Mouse (Mus musculus) heart, embryonic 13.5 days (tissue): ENCODE measurements around the gene Afap1. TPM values are rescaled to one million over a fixed set of nuclear protein-coding genes. Genes with fewer than 3 reads are reported as not detected.
A peak's percentile ranks its signal among the peaks of the same experiment; 100 is the strongest.

Experiments used
- ATAC-seq: fragments of 200-750 bp; cut with Nextera tagmentation; 2 replicates; pipeline ENCODE4 v1.8.0; 2017; ENCODE audit warnings: moderate TSS enrichment; ENCODE audit not compliant: insufficient number of reproducible peaks, low FRiP score, low TSS enrichment; ENCODE audit errors: extremely low read depth
- H3K27ac ChIP-seq: fragments of 300-500 bp; sonication (generic); replicated peaks from 2 replicates; pipeline ENCODE4 v1.5.1; 2015; ENCODE audit warnings: moderate library complexity, mild to moderate bottlenecking, inconsistent platforms
- H3K27me3 ChIP-seq: fragments of 300-500 bp; sonication (generic); replicated peaks from 2 replicates; pipeline ENCODE4 v1.6.1; 2015; ENCODE audit warnings: mild to moderate bottlenecking, inconsistent platforms
- H3K36me3 ChIP-seq: fragments of 300-500 bp; sonication (generic); 2 replicates; pipeline ENCODE4 v1.6.1; 2015; ENCODE audit warnings: mild to moderate bottlenecking, inconsistent platforms
- H3K4me1 ChIP-seq: fragments of 300-500 bp; sonication (generic); 2 replicates; pipeline ENCODE4 v1.6.1; 2015; ENCODE audit warnings: inconsistent platforms
- H3K4me2 ChIP-seq: fragments of 300-500 bp; sonication (generic); 2 replicates; pipeline ENCODE4 v1.6.1; 2015; ENCODE audit warnings: inconsistent platforms, mild to moderate bottlenecking, moderate library complexity
- H3K4me3 ChIP-seq: fragments of 300-500 bp; sonication (generic); 2 replicates; pipeline ENCODE4 v1.5.1; 2015; ENCODE audit warnings: moderate library complexity, mild to moderate bottlenecking, inconsistent platforms
- H3K9ac ChIP-seq: fragments of 300-500 bp; sonication (generic); 2 replicates; pipeline ENCODE4 v1.6.1; 2015; ENCODE audit warnings: inconsistent platforms, mild to moderate bottlenecking, moderate library complexity
- H3K9me3 ChIP-seq: fragments of 300-500 bp; sonication (generic); 2 replicates; pipeline ENCODE4 v1.6.1; 2016; ENCODE audit warnings: inconsistent platforms
- WGBS: fragments of 180-500 bp; shearing (Covaris S2); methylation state at CpG from one replicate; pipeline ENCODE4 v1.1.7; 2015; ENCODE audit warnings: mixed read lengths; 5-methylcytosine and 5-hydroxymethylcytosine counted together
- polyA plus RNA-seq: library from polyadenylated mRNA; unstranded; fragments of >200 nt; fragmentation: Nextera tagmentation; extraction: Ambion mirVana; gene quantifications from 2 replicates; pipeline ENCODE4 v1.2.1, GENCODE M21; 2015

The Afap1 gene
- polyA plus RNA-seq, 1 experiment from 2014 or later, result 26.9 TPM

DNA sequence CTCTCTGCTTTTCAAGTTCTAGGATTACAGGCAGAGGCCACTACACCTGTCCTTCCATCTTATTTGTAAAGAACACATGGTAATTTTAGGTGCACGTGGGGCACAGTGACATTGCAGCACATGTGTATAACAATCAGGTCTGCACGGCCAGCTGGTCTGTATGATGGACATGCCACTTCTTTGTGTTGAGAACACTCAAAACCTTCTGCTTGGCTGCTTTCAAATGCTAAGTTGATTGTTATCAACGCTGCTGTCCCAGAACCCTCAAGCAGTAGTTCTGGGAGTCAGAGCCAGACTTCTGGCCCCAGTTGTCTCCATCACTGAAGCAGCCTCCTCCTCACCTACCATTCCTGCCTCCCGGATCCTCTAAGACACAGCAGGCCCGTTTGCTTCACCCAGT is 23.5 kb downstream of the Afap1 start:
- peak overlapping the region; percentile 31; the same call in 1 of the 2 replicates for H3K27ac ChIP-seq
- no peak for ATAC-seq
- no peaks in the 10 kb centered on the region for H3K9me3 ChIP-seq
- H3K4me3 ChIP-seq, result no peak overlapping the region
- WGBS, result 55% methylated on average over 5 of the region's 5 CpGs
- H3K4me1 ChIP-seq, result peaks cover 79% of the 10 kb centered on the region
- no peaks in the 10 kb centered on the region for H3K27me3 ChIP-seq
- no peak overlapping the region for H3K9ac ChIP-seq
- H3K36me3 ChIP-seq, result peaks cover 15% of the 10 kb centered on the region
- H3K4me2 ChIP-seq, result no peak overlapping the region

DNA sequence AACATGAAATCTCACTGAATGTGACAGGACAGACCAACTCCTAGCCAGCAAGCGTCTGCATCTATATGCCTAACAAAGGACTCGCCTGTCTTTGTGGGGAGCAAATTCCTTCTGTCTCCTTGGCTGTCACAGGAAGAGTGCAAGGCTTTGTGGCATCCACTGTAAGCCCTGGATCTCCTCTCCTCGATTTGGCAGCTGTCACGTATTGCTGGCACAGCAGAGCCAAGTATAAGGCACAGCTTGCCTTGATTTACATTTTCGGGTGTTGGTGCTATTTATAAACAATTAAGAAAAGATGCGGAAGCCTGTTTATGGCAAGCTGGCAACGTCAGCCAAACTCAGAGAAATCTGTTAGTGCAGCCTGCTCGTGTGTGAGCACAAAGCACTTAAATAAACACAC is 25.3 kb downstream of the Afap1 start:
- H3K4me2 ChIP-seq, result peak overlapping the region; percentile 33; the same call in 1 of the 2 replicates
- H3K27ac ChIP-seq, result peak overlapping the region; percentile 99
- 16% methylated on average over 8 of the region's 8 CpGs for WGBS
- peaks cover 97% of the 10 kb centered on the region for H3K4me1 ChIP-seq
- H3K27me3 ChIP-seq, result no peaks in the 10 kb centered on the region
- H3K4me3 ChIP-seq, result no peak overlapping the region
- ATAC-seq, result no peak
- peaks cover 2% of the 10 kb centered on the region; the same call in 1 of the 2 replicates for H3K36me3 ChIP-seq
- no peaks in the 10 kb centered on the region for H3K9me3 ChIP-seq
- peak overlapping the region; percentile 67 for H3K9ac ChIP-seq

DNA sequence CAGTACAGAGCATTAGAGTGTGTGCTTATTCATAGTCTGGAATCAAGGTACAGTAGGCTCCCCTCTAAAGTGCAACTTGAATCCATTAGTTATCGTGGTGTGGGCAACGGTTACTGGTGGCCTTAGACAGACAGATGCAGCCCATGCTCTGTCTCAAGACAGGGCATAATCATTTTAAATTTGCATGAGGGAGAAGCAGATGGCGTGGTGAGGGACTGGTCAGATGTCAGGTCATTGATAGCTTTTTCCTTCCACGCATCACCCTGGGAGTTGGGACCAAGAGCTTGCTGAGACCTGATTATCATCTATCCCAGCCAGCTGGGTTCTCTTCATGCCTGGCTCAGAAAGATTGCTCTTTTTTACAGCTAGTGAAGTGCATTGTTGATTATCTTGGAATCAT is 27.0 kb downstream of the Afap1 start:
- H3K27me3 ChIP-seq, result no peaks in the 10 kb centered on the region
- peak overlapping the region; percentile 99 for H3K27ac ChIP-seq
- no peak overlapping the region for H3K4me3 ChIP-seq
- no peaks in the 10 kb centered on the region for H3K9me3 ChIP-seq
- ATAC-seq, result no peak
- H3K4me1 ChIP-seq, result peaks cover 97% of the 10 kb centered on the region
- no peaks in the 10 kb centered on the region; the same call in 1 of the 2 replicates for H3K36me3 ChIP-seq
- peak overlapping the region; percentile 42; the same call in 1 of the 2 replicates for H3K9ac ChIP-seq
- WGBS, result 43% methylated on average over 4 of the region's 4 CpGs
- no peak overlapping the region for H3K4me2 ChIP-seq

DNA sequence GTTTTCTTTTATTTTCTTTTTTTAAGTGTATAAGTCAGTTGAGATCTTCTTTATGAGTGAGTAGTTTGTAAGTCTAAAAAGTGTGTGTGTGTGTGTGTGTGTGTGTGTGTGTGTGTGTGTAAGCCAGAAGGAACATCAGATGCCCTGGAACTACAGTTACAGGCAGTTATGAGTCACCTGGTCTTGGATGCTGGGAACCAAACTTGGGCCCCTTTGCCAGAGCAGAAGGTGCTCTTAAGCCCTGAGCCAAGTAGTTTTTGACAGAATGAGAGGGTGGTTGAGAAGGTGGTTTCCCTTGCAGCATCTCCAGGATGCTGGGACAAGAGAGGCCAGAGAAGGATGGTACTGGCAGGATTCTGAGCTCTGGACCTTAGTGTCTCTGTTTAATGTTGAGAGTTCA is 27.4 kb downstream of the Afap1 start:
- H3K9ac ChIP-seq, result peak overlapping the region; percentile 74
- peak overlapping the region; percentile 63; the same call in 1 of the 2 replicates for H3K4me2 ChIP-seq
- peak overlapping the region; percentile 99 for H3K27ac ChIP-seq
- peaks cover 97% of the 10 kb centered on the region for H3K4me1 ChIP-seq
- no peak for ATAC-seq
- no peaks in the 10 kb centered on the region; the same call in 1 of the 2 replicates for H3K36me3 ChIP-seq
- no peaks in the 10 kb centered on the region for H3K9me3 ChIP-seq
- no peaks in the 10 kb centered on the region for H3K27me3 ChIP-seq
- H3K4me3 ChIP-seq, result no peak overlapping the region

DNA sequence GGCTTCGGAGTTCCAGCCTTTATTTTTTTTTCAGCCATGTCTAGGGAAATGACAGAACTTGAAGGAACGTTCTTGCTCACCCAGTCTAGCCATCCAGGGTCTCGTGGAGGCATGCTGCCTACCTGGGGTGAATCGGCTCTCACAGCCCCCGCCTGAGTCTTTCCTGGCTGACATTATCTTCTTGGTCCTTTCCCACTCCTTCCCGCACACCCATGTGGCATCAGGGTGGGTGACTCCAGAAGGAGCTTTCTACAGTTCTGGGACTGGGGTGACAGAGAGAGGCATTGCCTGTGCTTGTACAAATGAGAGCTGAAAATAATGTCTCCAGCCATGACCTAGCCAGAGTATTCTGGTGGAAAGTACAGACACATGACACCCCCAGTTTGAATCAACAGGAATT is 28.0 kb downstream of the Afap1 start:
- no peaks in the 10 kb centered on the region; the same call in 1 of the 2 replicates for H3K36me3 ChIP-seq
- no peaks in the 10 kb centered on the region for H3K27me3 ChIP-seq
- peak overlapping the region; percentile 74 for H3K9ac ChIP-seq
- H3K9me3 ChIP-seq, result no peaks in the 10 kb centered on the region
- H3K4me2 ChIP-seq, result peak overlapping the region; percentile 63
- ATAC-seq, result no peak
- peak overlapping the region; percentile 15; the same call in 1 of the 2 replicates for H3K4me3 ChIP-seq
- H3K4me1 ChIP-seq, result peaks cover 97% of the 10 kb centered on the region
- WGBS, result 20% methylated on average over 6 of the region's 6 CpGs
- peak overlapping the region; percentile 99 for H3K27ac ChIP-seq

DNA sequence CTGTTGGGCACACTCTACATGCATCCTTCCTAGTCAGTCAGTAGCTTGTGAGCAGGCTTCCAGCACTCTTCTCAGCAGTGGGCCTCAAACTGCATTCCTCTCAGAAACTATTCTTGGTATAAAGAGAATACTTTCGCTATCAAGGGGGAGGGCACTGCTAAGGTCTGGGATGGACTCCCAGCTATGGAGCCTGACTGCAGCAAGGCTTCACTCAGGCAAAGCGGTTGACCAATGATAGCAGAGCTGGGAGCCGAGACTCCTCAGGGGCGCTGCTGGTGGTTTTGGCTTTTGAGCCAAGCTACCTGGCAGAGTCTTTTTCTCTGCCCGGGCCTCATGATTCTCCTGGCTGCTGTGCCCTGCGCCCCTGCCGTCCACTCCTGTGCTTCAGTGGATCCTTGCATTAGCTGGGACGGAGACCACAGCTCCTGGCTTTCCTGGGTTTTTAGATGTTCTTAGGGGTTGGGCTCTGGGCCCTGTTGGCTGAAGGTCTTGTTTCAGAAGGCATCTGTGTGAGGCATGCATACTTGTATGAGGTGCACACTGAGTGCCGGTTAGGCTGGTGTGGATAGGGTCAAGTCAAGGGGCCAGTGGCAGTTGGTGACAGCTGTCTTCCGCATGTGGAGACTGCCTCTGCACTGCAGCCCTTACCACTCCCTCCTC is 28.6 kb downstream of the Afap1 start:
- H3K27ac ChIP-seq, result peak overlapping the region; percentile 99
- ATAC-seq, result peak; percentile 80
- 11% methylated on average over 10 of the region's 10 CpGs for WGBS
- peak overlapping the region; percentile 63 for H3K4me2 ChIP-seq
- H3K4me1 ChIP-seq, result peaks cover 97% of the 10 kb centered on the region
- peak overlapping the region; percentile 28 for H3K4me3 ChIP-seq
- no peaks in the 10 kb centered on the region; the same call in 1 of the 2 replicates for H3K36me3 ChIP-seq
- no peaks in the 10 kb centered on the region for H3K27me3 ChIP-seq
- peak overlapping the region; percentile 74 for H3K9ac ChIP-seq
- H3K9me3 ChIP-seq, result no peaks in the 10 kb centered on the region

DNA sequence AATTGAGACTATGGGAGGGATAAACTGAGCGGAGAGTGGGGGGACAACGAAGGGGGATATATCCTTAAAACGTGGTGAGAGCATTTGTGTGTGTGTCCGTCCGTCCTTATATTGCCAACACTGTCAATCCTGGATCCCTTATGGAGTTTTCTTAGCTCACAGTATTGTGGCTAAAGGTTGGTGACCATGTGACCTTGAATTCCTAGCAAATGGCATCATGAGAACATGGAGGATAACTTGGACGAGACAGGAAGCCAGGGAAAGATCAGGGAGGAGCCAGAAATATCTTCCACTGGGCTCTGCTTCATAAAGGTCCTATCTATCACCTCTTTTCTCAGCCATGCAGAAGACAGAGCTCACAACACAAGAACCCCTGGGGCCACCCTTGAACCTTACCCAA is 30.3 kb downstream of the Afap1 start:
- H3K4me3 ChIP-seq, result no peak overlapping the region
- peaks cover 95% of the 10 kb centered on the region for H3K4me1 ChIP-seq
- no peaks in the 10 kb centered on the region for H3K9me3 ChIP-seq
- WGBS, result 64% methylated on average over 6 of the region's 6 CpGs
- H3K4me2 ChIP-seq, result peak overlapping the region; percentile 63
- peak overlapping the region; percentile 71; the same call in 1 of the 2 replicates for H3K9ac ChIP-seq
- peak overlapping the region; percentile 99 for H3K27ac ChIP-seq
- H3K27me3 ChIP-seq, result no peaks in the 10 kb centered on the region
- no peaks in the 10 kb centered on the region for H3K36me3 ChIP-seq
- ATAC-seq, result no peak

DNA sequence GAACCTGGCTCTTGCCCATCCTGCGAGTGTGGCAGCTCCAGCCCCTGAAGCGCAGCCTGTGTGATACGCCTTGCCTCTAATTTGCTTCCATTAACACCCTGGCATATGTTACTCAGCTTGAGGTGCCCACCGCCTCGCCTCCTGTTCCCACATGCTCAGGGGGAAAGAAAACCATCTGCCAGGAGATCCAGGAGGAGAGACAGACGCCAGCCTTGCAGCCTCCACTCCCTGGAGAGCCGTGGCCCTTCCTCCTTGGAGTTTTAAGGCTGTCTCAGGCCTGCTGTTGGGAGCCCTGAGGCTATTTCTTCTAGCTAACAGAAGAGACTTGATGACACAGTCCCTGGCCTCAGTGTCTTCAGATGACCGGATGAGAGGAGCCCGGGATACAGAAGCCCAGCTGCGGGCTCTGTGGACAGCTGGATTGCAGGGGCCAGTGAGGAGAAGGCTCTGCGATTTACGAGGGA is 32.1 kb downstream of the Afap1 start:
- ATAC-seq, result no peak
- H3K4me1 ChIP-seq, result peaks cover 83% of the 10 kb centered on the region
- no peak overlapping the region for H3K4me3 ChIP-seq
- H3K4me2 ChIP-seq, result peak overlapping the region; percentile 63; the same call in 1 of the 2 replicates
- WGBS, result 44% methylated on average over 12 of the region's 12 CpGs
- peak overlapping the region; percentile 71 for H3K9ac ChIP-seq
- peak overlapping the region; percentile 99 for H3K27ac ChIP-seq
- H3K36me3 ChIP-seq, result no peaks in the 10 kb centered on the region
- H3K9me3 ChIP-seq, result no peaks in the 10 kb centered on the region
- no peaks in the 10 kb centered on the region for H3K27me3 ChIP-seq

DNA sequence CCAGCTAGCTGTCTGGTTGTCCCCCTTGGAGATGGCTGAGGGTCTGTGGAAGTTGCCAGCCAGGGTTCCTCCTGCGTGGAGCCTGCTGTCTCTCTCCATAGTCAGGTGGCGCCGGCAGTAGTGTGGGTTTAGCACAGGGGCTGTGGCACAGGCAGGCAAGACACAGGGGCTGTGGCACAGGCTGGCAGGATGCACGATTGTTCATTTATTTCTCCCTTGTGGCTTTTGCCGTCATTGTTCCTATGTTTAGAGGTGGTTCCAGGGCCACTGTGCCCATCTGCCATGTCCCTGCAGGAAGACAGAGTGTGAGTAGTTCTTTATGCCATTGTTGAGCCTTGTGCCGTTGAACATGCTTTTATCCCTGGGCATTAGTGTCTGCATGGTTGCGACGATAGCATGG is 33.4 kb downstream of the Afap1 start:
- H3K4me2 ChIP-seq, result no peak overlapping the region
- no peak overlapping the region for H3K27ac ChIP-seq
- peaks cover 83% of the 10 kb centered on the region for H3K4me1 ChIP-seq
- H3K27me3 ChIP-seq, result no peaks in the 10 kb centered on the region
- no peak overlapping the region for H3K4me3 ChIP-seq
- ATAC-seq, result no peak
- no peaks in the 10 kb centered on the region for H3K36me3 ChIP-seq
- no peaks in the 10 kb centered on the region for H3K9me3 ChIP-seq
- H3K9ac ChIP-seq, result peak overlapping the region; percentile 58; the same call in 1 of the 2 replicates
- 80% methylated on average over 8 of the region's 8 CpGs for WGBS

DNA sequence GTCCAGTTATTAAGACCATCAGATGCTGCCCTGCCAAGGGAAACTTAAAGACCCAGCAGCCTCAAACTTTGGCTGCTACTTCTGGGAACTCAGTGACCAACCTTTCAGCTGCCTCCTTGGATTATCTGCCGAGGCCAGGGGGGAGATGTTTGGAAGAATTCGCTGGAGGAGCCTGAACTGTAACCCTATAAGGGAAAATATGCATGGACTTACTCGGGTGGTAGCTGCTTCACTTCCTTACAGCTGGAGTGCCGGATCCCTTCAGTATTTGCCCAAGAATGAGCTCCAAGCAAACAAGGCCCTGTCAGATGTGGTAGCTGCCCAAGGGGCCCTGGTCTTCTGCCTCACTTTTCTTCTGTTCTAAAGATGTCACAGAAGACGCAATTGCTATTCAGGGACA is 38.2 kb downstream of the Afap1 start:
- 0 out of 2 replicates have a peak overlapping the region, but pooled peaks have one; percentile 26 for H3K9ac ChIP-seq
- ATAC-seq, result no peak
- 37% methylated on average over 5 of the region's 5 CpGs for WGBS
- no peak overlapping the region for H3K4me2 ChIP-seq
- peaks cover 80% of the 10 kb centered on the region for H3K4me1 ChIP-seq
- peak overlapping the region; percentile 12 for H3K27ac ChIP-seq
- H3K9me3 ChIP-seq, result no peaks in the 10 kb centered on the region
- no peak overlapping the region for H3K4me3 ChIP-seq
- no peaks in the 10 kb centered on the region for H3K27me3 ChIP-seq
- H3K36me3 ChIP-seq, result peaks cover 5% of the 10 kb centered on the region

DNA sequence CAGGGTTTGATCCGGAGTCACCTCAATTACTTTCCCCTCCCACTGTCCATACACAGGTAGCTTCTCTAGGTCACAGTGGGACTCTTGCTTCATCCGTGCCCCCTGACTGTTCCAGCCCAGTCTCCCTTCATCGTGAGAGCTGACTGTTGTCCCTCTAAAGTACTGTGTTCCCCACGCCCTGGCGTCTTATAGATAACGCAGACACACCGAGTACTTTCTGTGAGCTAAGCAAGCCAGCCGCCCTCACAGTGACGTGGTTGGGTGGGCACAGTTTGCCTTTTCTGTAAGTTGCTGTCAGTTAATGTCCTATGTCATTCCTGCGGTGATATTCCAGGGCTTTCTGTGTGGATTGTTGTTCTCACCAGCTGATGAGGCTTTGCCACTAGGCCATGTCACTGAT is 39.9 kb downstream of the Afap1 start:
- no peak for ATAC-seq
- Histone ChIP-seq H3K27ac (peak overlapping the region; percentile 46), H3K27me3 (no peaks in the 10 kb centered on the region), H3K4me1 (peaks cover 73% of the 10 kb centered on the region), H3K36me3 (peaks cover 15% of the 10 kb centered on the region), H3K4me2 (no peak overlapping the region), H3K9ac (peak overlapping the region; percentile 41), H3K4me3 (no peak overlapping the region), H3K9me3 (no peaks in the 10 kb centered on the region)
- WGBS, result 40% methylated on average over 10 of the region's 10 CpGs

DNA sequence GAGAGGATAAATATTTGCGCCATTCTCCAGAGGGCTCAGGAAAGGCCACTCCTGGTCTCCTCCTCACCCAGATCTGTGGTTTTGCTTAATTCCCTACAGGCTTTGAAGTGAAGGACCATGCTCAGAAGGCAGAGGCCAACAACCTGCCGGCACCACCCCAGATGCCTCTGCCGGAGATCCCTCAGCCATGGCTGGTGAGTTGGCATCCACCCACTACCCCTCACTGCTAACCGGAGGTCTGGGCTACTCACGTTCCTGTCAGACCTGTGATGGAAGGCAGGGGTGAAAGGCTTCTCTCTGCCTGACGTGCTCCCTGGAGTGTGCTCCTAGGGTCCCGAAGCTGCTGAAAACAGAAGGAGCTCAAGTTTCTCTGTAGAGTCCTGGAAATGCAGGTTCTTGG is 42.8 kb downstream of the Afap1 start:
- Histone ChIP-seq H3K27me3 (no peaks in the 10 kb centered on the region), H3K36me3 (peaks cover 15% of the 10 kb centered on the region), H3K4me2 (no peak overlapping the region), H3K9ac (no peak overlapping the region), H3K4me1 (peaks cover 87% of the 10 kb centered on the region), H3K9me3 (no peaks in the 10 kb centered on the region), H3K27ac (no peak overlapping the region), H3K4me3 (no peak overlapping the region)
- no peak; the same call in 1 of the 2 replicates for ATAC-seq
- 61% methylated on average over 7 of the region's 7 CpGs for WGBS
